In the genomic region with DNA sequence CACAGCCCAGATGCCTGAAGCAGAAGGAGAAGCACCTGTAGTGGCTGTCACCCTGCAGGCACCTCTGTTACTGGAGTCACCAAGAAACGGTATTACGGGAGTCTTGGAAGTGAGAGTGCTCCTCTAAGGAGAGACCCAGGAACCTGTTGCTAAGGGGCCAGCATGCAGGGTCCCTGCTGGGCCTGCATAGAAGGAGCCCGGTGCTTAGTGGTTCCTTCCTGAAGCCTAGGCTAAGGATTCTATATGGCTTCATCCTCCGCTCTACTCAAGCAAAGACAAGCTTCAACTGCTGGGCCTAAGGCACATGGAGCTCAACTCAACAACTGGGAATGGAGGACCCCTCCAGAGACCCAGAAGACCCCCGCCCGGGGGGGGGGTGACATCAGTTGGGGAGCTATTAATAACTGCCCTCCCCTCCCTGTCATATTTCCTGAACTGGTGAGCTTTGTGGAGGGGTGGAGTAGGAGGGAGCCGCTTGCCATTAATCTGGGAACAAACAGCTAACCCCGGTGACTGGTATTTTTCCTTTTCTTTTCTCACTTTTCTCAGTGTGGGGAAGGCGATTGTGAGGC, we compare ENCODE assay signal across 13 mouse cellular contexts. TPM values are rescaled to one million over a fixed set of nuclear protein-coding genes. Genes with fewer than 3 reads are reported as not detected.
DNase-seq lines count a peak whose midpoint lies in the region; ATAC-seq lines count a peak whose summit lies in the region.
"Had no signal": no experiment of that assay in that cellular context is flagged by ENCODE, and none has a peak within 500 bp of the region (broad histone marks: within the 10 kb centered on the region; RNA-seq: fewer than 3 reads in every experiment).

No protein-coding gene starts in this region.

- H3K4me2 ChIP-seq in embryonic facial prominence, embryonic 11.5 days (ENCODE audit: low read depth, low read length), result no peak overlapping the region
- peak overlapping the region; percentile 55; the same call in 1 of the 2 replicates for H3K4me2 ChIP-seq in hindbrain, embryonic 12.5 days (replicated peaks)
- H3K4me2 ChIP-seq in midbrain, embryonic 16.5 days (ENCODE audit: low read length), result peak overlapping the region; percentile 71; the same call in 1 of the 2 replicates
- H3K4me2 ChIP-seq in liver, embryonic 11.5 days, result no peak overlapping the region
- H3K4me2 ChIP-seq: intestine, embryonic 15.5 days had no signal

- no peaks in the 10 kb centered on the region for H3K9me3 ChIP-seq in embryonic facial prominence, embryonic 11.5 days (replicated peaks; ENCODE audit: control insufficient read depth, low read length)
- no peaks in the 10 kb centered on the region for H3K9me3 ChIP-seq in hindbrain, embryonic 12.5 days (replicated peaks)
- no peaks in the 10 kb centered on the region for H3K9me3 ChIP-seq in midbrain, embryonic 16.5 days (replicated peaks; ENCODE audit: control insufficient read depth, low read length, poor library complexity, severe bottlenecking)
- H3K9me3 ChIP-seq in liver, embryonic 11.5 days (ENCODE audit: control insufficient read depth, low read length), result no peaks in the 10 kb centered on the region
- H3K9me3 ChIP-seq: intestine, embryonic 15.5 days; stomach, embryonic 15.5 days had no signal

- H3K27ac ChIP-seq in embryonic facial prominence, embryonic 11.5 days (replicated peaks; ENCODE audit: low read depth, low read length), result no peak overlapping the region
- H3K27ac ChIP-seq in hindbrain, embryonic 12.5 days, result peak overlapping the region; percentile 49; the same call in 1 of the 2 replicates
- H3K27ac ChIP-seq in midbrain, embryonic 16.5 days (ENCODE audit: low read length), result peak overlapping the region; percentile 60
- no peak overlapping the region for H3K27ac ChIP-seq in liver, embryonic 11.5 days (ENCODE audit: low read depth, low read length)
- H3K27ac ChIP-seq: intestine, embryonic 15.5 days; stomach, embryonic 15.5 days had no signal

- 6% methylated on average over 9 of the region's 9 CpGs for WGBS in embryonic facial prominence, embryonic 11.5 days
- WGBS in hindbrain, embryonic 12.5 days, result 6% methylated on average over 9 of the region's 9 CpGs
- WGBS in midbrain, embryonic 16.5 days, result 4% methylated on average over 9 of the region's 9 CpGs
- 12% methylated on average over 9 of the region's 9 CpGs for WGBS in liver, embryonic 11.5 days

- peak; percentile 79 for DNase-seq in heart, adult 11 months
- no peak for DNase-seq in heart, postnatal 10 days
- DNase-seq in embryonic facial prominence, embryonic 11.5 days (ENCODE audit: low spot score), result no peak
- DNase-seq in adrenal gland, postnatal 25 days, result no peak
- DNase-seq in lung, adult 18-20 months, result no peak
- no peak for DNase-seq in liver, embryonic 11.5 days (ENCODE audit: low spot score)

- intact Hi-C loops in heart, postnatal 10 days (cut with DNase I), result no loop called here

- no peak overlapping the region for H3K9ac ChIP-seq in embryonic facial prominence, embryonic 11.5 days (replicated peaks; ENCODE audit: low read length)
- H3K9ac ChIP-seq in hindbrain, embryonic 12.5 days, result no peak overlapping the region
- no peak overlapping the region for H3K9ac ChIP-seq in midbrain, embryonic 16.5 days (ENCODE audit: low read depth, low read length)
- no peak overlapping the region for H3K9ac ChIP-seq in liver, embryonic 11.5 days (ENCODE audit: low read depth, low read length)
- H3K9ac ChIP-seq: intestine, embryonic 15.5 days; stomach, embryonic 15.5 days had no signal

- peaks cover 76% of the 10 kb centered on the region for H3K27me3 ChIP-seq in embryonic facial prominence, embryonic 11.5 days (ENCODE audit: control insufficient read depth, insufficient read depth, low read length)
- H3K27me3 ChIP-seq in hindbrain, embryonic 12.5 days, result peaks cover 96% of the 10 kb centered on the region
- H3K27me3 ChIP-seq in midbrain, embryonic 16.5 days (ENCODE audit: control insufficient read depth, insufficient read depth, low read depth, low read length), result peaks cover 45% of the 10 kb centered on the region
- peaks cover 86% of the 10 kb centered on the region for H3K27me3 ChIP-seq in liver, embryonic 11.5 days (replicated peaks; ENCODE audit: control insufficient read depth, insufficient read depth, low read length)

- H3K4me3 ChIP-seq in embryonic facial prominence, embryonic 11.5 days (ENCODE audit: low read depth, low read length), result no peak overlapping the region
- no peak overlapping the region; the same call in 1 of the 2 replicates for H3K4me3 ChIP-seq in hindbrain, embryonic 12.5 days
- H3K4me3 ChIP-seq in midbrain, embryonic 16.5 days (ENCODE audit: low read depth, low read length), result no peak overlapping the region
- no peak overlapping the region for H3K4me3 ChIP-seq in liver, embryonic 11.5 days (ENCODE audit: low read depth, low read length)
- H3K4me3 ChIP-seq: intestine, embryonic 15.5 days; myocyte had no signal

- 0 out of 2 replicates have a peak, but pooled peaks have one; percentile 4 for ATAC-seq in embryonic facial prominence, embryonic 11.5 days (replicated peaks; ENCODE audit: insufficient number of reproducible peaks, low FRiP score, low TSS enrichment, low read depth)
- no peak for ATAC-seq in hindbrain, embryonic 12.5 days (ENCODE audit: low FRiP score)
- no peak; the same call in 1 of the 2 replicates for ATAC-seq in midbrain, embryonic 16.5 days
- no peak for ATAC-seq in liver, embryonic 11.5 days (replicated peaks; ENCODE audit: low FRiP score)
- ATAC-seq: intestine, embryonic 15.5 days had no signal

- H3K4me1 ChIP-seq in embryonic facial prominence, embryonic 11.5 days (ENCODE audit: control insufficient read depth, insufficient read depth, low read length), result peaks cover 7% of the 10 kb centered on the region
- H3K4me1 ChIP-seq in hindbrain, embryonic 12.5 days, result peaks cover 55% of the 10 kb centered on the region
- peaks cover 31% of the 10 kb centered on the region for H3K4me1 ChIP-seq in midbrain, embryonic 16.5 days (ENCODE audit: control insufficient read depth, insufficient read depth, low read length)
- H3K4me1 ChIP-seq in liver, embryonic 11.5 days (replicated peaks; ENCODE audit: control insufficient read depth, insufficient read depth, low read length), result no peaks in the 10 kb centered on the region

- no peaks in the 10 kb centered on the region for H3K36me3 ChIP-seq in embryonic facial prominence, embryonic 11.5 days (replicated peaks; ENCODE audit: control insufficient read depth, insufficient read depth, low read depth, low read length)
- H3K36me3 ChIP-seq in hindbrain, embryonic 12.5 days, result no peaks in the 10 kb centered on the region
- H3K36me3 ChIP-seq in midbrain, embryonic 16.5 days (ENCODE audit: control insufficient read depth, insufficient read depth, low read length), result no peaks in the 10 kb centered on the region
- no peaks in the 10 kb centered on the region for H3K36me3 ChIP-seq in liver, embryonic 11.5 days (ENCODE audit: control insufficient read depth, insufficient read depth, low read length)
- H3K36me3 ChIP-seq: intestine, embryonic 15.5 days; stomach, embryonic 15.5 days had no signal

RNA-seq across cellular contexts. Expression of a gene that starts 34.6 kb away (rescaled TPM):
- total RNA-seq in heart, postnatal 10 days (2021), result not detected
- 1.5 and 1.8 TPM in 2 replicates for polyA plus RNA-seq in embryonic facial prominence, embryonic 11.5 days (2014; fragmentation: Nextera tagmentation; extraction: Ambion mirVana)
- 2.9 and 3.5 TPM in 2 replicates for polyA plus RNA-seq in hindbrain, embryonic 12.5 days (2016; fragmentation: Nextera tagmentation; extraction: Ambion mirVana)
- polyA plus RNA-seq in midbrain, embryonic 16.5 days (2015; fragmentation: Nextera tagmentation; extraction: Ambion mirVana), result 1.6 and 2.2 TPM in 2 replicates
- not detected in 2 replicates for total RNA-seq in adrenal gland, postnatal 25 days (2021)
- polyA plus RNA-seq in liver, embryonic 11.5 days (2014; fragmentation: Nextera tagmentation; extraction: Ambion mirVana), result not detected in 2 replicates
- total RNA-seq: heart, adult 8-10 months had no signal
- polyA plus RNA-seq: intestine, embryonic 15.5 days; limb, embryonic 11.5 days; myocyte; stomach, embryonic 15.5 days had no signal

Comparison
In these comparisons a context has a peak if more than half of its experiments do, and no peak if none do; other contexts are left out.
1. H3K27ac ChIP-seq: peak in hindbrain, embryonic 12.5 days (single experiment) and midbrain, embryonic 16.5 days (single experiment); none in embryonic facial prominence, embryonic 11.5 days (single experiment) and liver, embryonic 11.5 days (single experiment).
2. H3K4me2 ChIP-seq: peak in hindbrain, embryonic 12.5 days (single experiment) and midbrain, embryonic 16.5 days (single experiment); none in embryonic facial prominence, embryonic 11.5 days (single experiment) and liver, embryonic 11.5 days (single experiment).